Mouse (Mus musculus): ENCODE data around the gene Insig1.

Insig1 gene

GRCm38 (mm10) chr5:28118531-28118925 is 47.4 kb downstream of the Insig1 start:
- DNase-seq (ENCODE audit: low spot score in 2 of 2), result no peak

DNA sequence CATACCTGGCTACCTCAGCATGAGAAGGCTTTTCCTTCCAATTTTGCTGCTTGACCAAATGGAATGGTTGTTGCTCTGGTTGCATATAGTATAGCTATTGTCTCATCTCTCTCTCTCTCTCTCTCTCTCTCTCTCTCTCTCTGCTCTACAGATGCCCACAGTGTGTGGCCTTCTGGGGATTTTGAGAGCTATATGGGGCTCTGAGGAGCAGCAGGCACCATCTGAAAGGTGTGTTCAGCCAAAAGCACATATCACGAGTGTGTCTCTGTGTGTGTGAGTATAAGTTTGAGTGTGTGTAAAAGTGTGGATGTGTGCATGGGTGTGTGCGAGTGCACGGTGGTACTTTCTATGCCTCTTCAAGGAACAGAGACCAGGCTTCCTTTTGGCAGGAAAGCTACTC is 48.4 kb downstream of the Insig1 start:
- DNase-seq (ENCODE audit: low spot score in 2 of 2), result no peak

- DNase-seq (ENCODE audit: low spot score in 2 of 2), result no peak
These were observed 51.6 kb downstream of the Insig1 start for GRCm38 (mm10) chr5:28122491-28123454.

GRCm38 (mm10) chr5:28123455-28123825 is 52.3 kb downstream of the Insig1 start:
- no peak for DNase-seq (ENCODE audit: low spot score in 2 of 2)

DNA sequence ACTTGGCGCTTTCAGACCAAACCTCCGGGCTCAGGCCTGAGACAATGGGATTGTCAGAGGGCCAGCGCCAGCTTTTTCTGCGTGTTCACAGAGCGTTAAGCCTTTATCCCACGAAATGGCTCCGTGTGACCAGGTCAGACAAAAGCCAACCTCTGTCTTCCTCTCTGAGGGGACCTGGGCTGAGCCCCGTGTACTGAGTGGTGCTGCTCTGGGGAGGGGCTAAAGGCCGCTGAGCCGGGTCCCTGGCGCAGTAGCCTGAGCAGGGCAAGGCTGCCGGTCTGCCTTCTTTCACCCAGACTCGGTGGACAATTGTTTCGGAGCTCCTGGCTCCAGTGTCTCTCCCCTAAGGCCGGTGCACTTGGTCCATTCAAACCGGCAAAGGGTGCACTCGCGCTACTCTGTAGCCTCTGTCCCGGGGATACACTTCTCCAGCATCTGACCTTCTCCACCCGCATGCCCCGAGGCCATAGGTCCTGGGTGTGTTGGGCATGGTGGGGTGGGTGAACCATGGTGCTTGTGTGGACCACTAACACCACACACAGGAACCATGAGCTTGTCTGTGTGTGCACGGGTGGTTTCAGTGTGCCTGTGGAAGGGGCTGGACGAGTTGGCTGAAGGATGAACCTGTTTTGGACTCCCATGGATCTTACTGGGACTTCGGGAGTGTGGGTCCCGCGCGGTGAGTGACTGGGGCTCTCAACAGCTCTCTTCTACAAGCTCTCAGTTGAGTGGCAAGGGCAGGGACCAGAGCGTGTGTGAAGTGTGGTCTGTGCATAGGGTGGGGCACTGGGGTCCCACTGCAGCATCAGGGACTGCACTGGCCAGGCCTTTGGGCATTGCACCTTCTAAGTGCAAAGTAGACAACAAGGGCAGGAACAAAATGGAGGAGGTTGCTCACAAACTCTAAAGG is 53.4 kb downstream of the Insig1 start:
- DNase-seq (ENCODE audit: low spot score in 2 of 2), result no peak
